Mouse (Mus musculus) forebrain, embryonic 16.5 days (tissue): ENCODE measurements around the gene Hcn4. TPM values are rescaled to one million over a fixed set of nuclear protein-coding genes. Genes with fewer than 3 reads are reported as not detected.
A peak's percentile ranks its signal among the peaks of the same experiment; 100 is the strongest.

Experiments used
- ATAC-seq: fragments of 200-750 bp; cut with Nextera tagmentation; 2 replicates; pipeline ENCODE4 v1.8.0; 2017; ENCODE audit warnings: mild to moderate bottlenecking, moderate library complexity
- H3K27ac ChIP-seq: fragments of 300-500 bp; sonication (generic); 2 replicates; pipeline ENCODE4 v1.5.1; 2014; ENCODE audit warnings: low read length, control low read depth
- H3K27me3 ChIP-seq: fragments of 300-500 bp; sonication (generic); replicated peaks from 2 replicates; pipeline ENCODE4 v1.6.1; 2014; ENCODE audit warnings: low read length; ENCODE audit not compliant: control insufficient read depth, insufficient read depth
- H3K36me3 ChIP-seq: fragments of 300-500 bp; sonication (generic); 2 replicates; pipeline ENCODE4 v1.6.1; 2014; ENCODE audit not compliant: control insufficient read depth, insufficient read depth
- H3K4me1 ChIP-seq: fragments of 300-500 bp; sonication (generic); replicated peaks from 2 replicates; pipeline ENCODE4 v1.6.1; 2014; ENCODE audit warnings: low read length; ENCODE audit not compliant: control insufficient read depth, insufficient read depth
- H3K4me2 ChIP-seq: fragments of 300-500 bp; sonication (generic); 2 replicates; pipeline ENCODE4 v1.6.1; 2014; ENCODE audit warnings: mild to moderate bottlenecking, low read length, control low read depth
- H3K4me3 ChIP-seq: fragments of 300-500 bp; sonication (generic); replicated peaks from 2 replicates; pipeline ENCODE4 v1.5.1; 2014; ENCODE audit warnings: mild to moderate bottlenecking, low read length, control low read depth
- H3K9ac ChIP-seq: fragments of 300-500 bp; sonication (generic); replicated peaks from 2 replicates; pipeline ENCODE4 v1.6.1; 2014; ENCODE audit warnings: low read depth, low read length, control low read depth
- H3K9me3 ChIP-seq: fragments of 300-500 bp; sonication (generic); 2 replicates; pipeline ENCODE4 v1.6.1; 2016; ENCODE audit warnings: low read length; ENCODE audit not compliant: control insufficient read depth
- WGBS: fragments of 180-500 bp; shearing (Covaris S2); extraction: QIAGEN DNeasy Blood & Tissue Kit; methylation state at CpG from one replicate; pipeline ENCODE4 v1.1.7; 2014; 5-methylcytosine and 5-hydroxymethylcytosine counted together
- polyA plus RNA-seq: library from polyadenylated mRNA; unstranded; fragments of >200 nt; fragmentation: Nextera tagmentation; extraction: Ambion mirVana; gene quantifications from 2 replicates; pipeline ENCODE4 v1.2.1, GENCODE M21; 2015

Hcn4 gene
- polyA plus RNA-seq, 1 experiment from 2014 or later = 2.8 TPM

DNA sequence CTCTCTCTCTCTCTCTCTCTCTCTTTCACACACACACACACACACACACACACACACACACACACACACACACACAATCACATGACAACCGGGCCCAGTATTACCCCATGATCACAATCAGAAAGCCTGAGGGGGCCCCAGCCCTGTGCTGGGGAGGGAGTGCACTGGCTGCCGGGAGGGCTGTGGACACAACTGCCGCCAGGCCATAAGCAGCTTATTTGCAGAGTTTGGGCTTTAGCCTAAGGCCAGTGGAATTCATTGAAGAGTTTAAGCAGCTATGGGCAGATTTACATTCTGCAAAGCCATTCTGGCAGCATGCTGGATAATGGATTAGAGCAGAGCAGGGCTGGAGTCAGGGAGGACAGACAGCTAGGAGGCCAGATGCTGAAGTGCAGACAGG, 12.0 kb upstream of the Hcn4 start:
- Histone ChIP-seq H3K9me3 (no peaks in the 10 kb centered on the region), H3K27me3 (0 out of 2 replicates have a peak, but pooled peaks cover 3% of the 10 kb centered on the region), H3K4me2 (no peak overlapping the region), H3K27ac (no peak overlapping the region), H3K36me3 (no peaks in the 10 kb centered on the region), H3K4me3 (no peak overlapping the region), H3K4me1 (peaks cover 4% of the 10 kb centered on the region; the same call in 1 of the 2 replicates), H3K9ac (no peak overlapping the region)
- ATAC-seq = no peak
- WGBS = 10% methylated on average over 3 of the region's 3 CpGs

GRCm38 (mm10) chr9:58815552-58816260, 7.5 kb upstream of the Hcn4 start:
- peak; percentile 74 for ATAC-seq
- Histone ChIP-seq H3K4me1 (peaks cover 10% of the 10 kb centered on the region), H3K4me3 (no peak overlapping the region), H3K27ac (no peak overlapping the region), H3K36me3 (no peaks in the 10 kb centered on the region), H3K9me3 (no peaks in the 10 kb centered on the region), H3K4me2 (no peak overlapping the region), H3K9ac (no peak overlapping the region), H3K27me3 (peaks cover 2% of the 10 kb centered on the region; the same call in 1 of the 2 replicates)
- WGBS = 47% methylated on average over 15 of the region's 15 CpGs

DNA sequence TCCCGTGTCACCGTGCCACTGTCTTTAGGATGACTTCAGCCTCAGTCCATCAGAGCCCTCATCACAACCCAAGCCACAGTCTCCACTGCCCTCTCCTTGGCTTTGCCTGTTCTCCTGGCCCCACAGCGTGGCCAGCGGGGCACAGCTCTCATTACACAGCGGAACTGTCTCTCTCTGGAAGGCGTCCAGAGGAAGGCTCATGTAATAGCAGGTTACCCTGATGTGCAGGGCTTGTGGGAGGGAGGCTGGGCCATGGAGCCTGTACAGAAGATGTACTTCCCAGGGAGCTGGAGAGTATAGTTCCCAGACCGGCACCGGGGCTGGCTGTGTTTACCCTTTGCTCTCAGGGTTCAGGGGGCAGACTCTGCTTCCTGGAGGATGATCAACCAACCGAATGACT, 6.8 kb upstream of the Hcn4 start:
- peaks cover 11% of the 10 kb centered on the region for H3K4me1 ChIP-seq
- H3K4me3 ChIP-seq = no peak overlapping the region
- no peak for ATAC-seq
- WGBS = 60% methylated on average over 9 of the region's 9 CpGs
- H3K9ac ChIP-seq = no peak overlapping the region
- H3K9me3 ChIP-seq = no peaks in the 10 kb centered on the region
- no peak overlapping the region for H3K4me2 ChIP-seq
- peaks cover 5% of the 10 kb centered on the region; the same call in 1 of the 2 replicates for H3K27me3 ChIP-seq
- no peaks in the 10 kb centered on the region for H3K36me3 ChIP-seq
- H3K27ac ChIP-seq = no peak overlapping the region

DNA sequence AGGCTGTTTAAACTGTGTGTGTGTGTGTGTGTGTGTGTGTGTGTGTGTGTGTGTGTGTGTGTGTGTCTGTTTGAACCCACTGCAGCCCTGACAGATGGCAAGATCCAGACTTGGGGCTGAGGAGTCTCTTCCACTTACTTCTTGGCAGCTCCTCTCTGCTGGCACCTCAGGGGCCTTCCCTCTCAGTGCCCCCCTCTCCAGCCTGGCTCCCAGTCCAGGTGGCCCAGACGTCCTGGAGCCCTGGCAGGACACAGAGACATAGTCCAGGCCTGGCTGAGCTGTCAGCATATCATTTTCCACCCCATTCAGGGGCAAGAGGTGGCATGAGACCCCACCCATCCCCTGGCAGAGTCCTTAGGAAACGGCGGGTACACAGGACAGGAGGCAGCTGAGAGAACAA, 5.5 kb upstream of the Hcn4 start:
- Histone ChIP-seq H3K27ac (no peak overlapping the region), H3K36me3 (no peaks in the 10 kb centered on the region), H3K27me3 (peaks cover 5% of the 10 kb centered on the region; the same call in 1 of the 2 replicates), H3K4me3 (no peak overlapping the region), H3K9ac (no peak overlapping the region), H3K4me2 (no peak overlapping the region), H3K4me1 (peaks cover 18% of the 10 kb centered on the region), H3K9me3 (no peaks in the 10 kb centered on the region)
- ATAC-seq = no peak
- 41% methylated on average over 3 of the region's 3 CpGs for WGBS

- H3K27ac ChIP-seq = peak overlapping the region; percentile 89
- no peaks in the 10 kb centered on the region for H3K36me3 ChIP-seq
- H3K9ac ChIP-seq = peak overlapping the region; percentile 84
- H3K27me3 ChIP-seq = peaks cover 5% of the 10 kb centered on the region; the same call in 1 of the 2 replicates
- no peaks in the 10 kb centered on the region for H3K9me3 ChIP-seq
- peak overlapping the region; percentile 88 for H3K4me2 ChIP-seq
- H3K4me1 ChIP-seq = peaks cover 28% of the 10 kb centered on the region
- peak; percentile 90 for ATAC-seq
- H3K4me3 ChIP-seq = peak overlapping the region; percentile 80
- WGBS = under 1% methylated on average over 59 of the region's 62 CpGs
Observed at GRCm38 (mm10) chr9:58822431-58823091, 651 bp upstream of the Hcn4 start.

GRCm38 (mm10) chr9:58823918-58824215, 655 bp downstream of the Hcn4 start:
- Histone ChIP-seq H3K27ac (no peak overlapping the region), H3K27me3 (peaks cover 5% of the 10 kb centered on the region; the same call in 1 of the 2 replicates), H3K9me3 (no peaks in the 10 kb centered on the region), H3K36me3 (no peaks in the 10 kb centered on the region), H3K9ac (peak overlapping the region; percentile 84), H3K4me2 (peak overlapping the region; percentile 88), H3K4me1 (peaks cover 31% of the 10 kb centered on the region), H3K4me3 (peak overlapping the region; percentile 80)
- no peak for ATAC-seq
- under 1% methylated on average over 32 of the region's 35 CpGs for WGBS

- ATAC-seq = no peak
- H3K4me1 ChIP-seq = peaks cover 20% of the 10 kb centered on the region
- no peak overlapping the region for H3K27ac ChIP-seq
- H3K9me3 ChIP-seq = no peaks in the 10 kb centered on the region
- no peak overlapping the region for H3K9ac ChIP-seq
- H3K36me3 ChIP-seq = no peaks in the 10 kb centered on the region
- H3K4me3 ChIP-seq = no peak overlapping the region
- no peak overlapping the region for H3K4me2 ChIP-seq
- WGBS = 49% methylated on average over 4 of the region's 4 CpGs
- H3K27me3 ChIP-seq = no peaks in the 10 kb centered on the region
Observed at GRCm38 (mm10) chr9:58829627-58830026, 6.4 kb downstream of the Hcn4 start.

- Histone ChIP-seq H3K4me3 (no peak overlapping the region), H3K9ac (no peak overlapping the region), H3K9me3 (no peaks in the 10 kb centered on the region), H3K27me3 (no peaks in the 10 kb centered on the region), H3K27ac (no peak overlapping the region), H3K36me3 (no peaks in the 10 kb centered on the region), H3K4me2 (no peak overlapping the region), H3K4me1 (peaks cover 5% of the 10 kb centered on the region)
- WGBS = 80% methylated on average over 3 of the region's 3 CpGs
- ATAC-seq = no peak
Observed at GRCm38 (mm10) chr9:58832939-58833338, 9.7 kb downstream of the Hcn4 start.

- Histone ChIP-seq H3K9ac (no peak overlapping the region), H3K9me3 (no peaks in the 10 kb centered on the region), H3K27me3 (no peaks in the 10 kb centered on the region), H3K27ac (no peak overlapping the region), H3K4me1 (no peaks in the 10 kb centered on the region), H3K4me3 (no peak overlapping the region), H3K4me2 (no peak overlapping the region), H3K36me3 (no peaks in the 10 kb centered on the region)
- 74% methylated on average over 5 of the region's 5 CpGs for WGBS
- ATAC-seq = no peak
Observed at GRCm38 (mm10) chr9:58837174-58837573, 14.0 kb downstream of the Hcn4 start.
